Mouse (Mus musculus) hindbrain, postnatal 0 days (tissue): ENCODE measurements around the gene Zfy2. TPM values are rescaled to one million over a fixed set of nuclear protein-coding genes. Genes with fewer than 3 reads are reported as not detected.

ENCODE experiments used
- ATAC-seq: fragments of 200-750 bp; cut with Nextera tagmentation; 2 replicates; pipeline ENCODE4 v1.8.0; 2017; ENCODE audit warnings: mild to moderate bottlenecking, moderate TSS enrichment, moderate library complexity
- DNase-seq: peaks from one replicate; pipeline ENCODE4 v3.0.0-alpha.2; 2015; ENCODE audit warnings: low spot score
- H3K27ac ChIP-seq: fragments of 300-500 bp; sonication (generic); 2 replicates; pipeline ENCODE4 v1.5.1; 2014; ENCODE audit warnings: mild to moderate bottlenecking
- H3K27me3 ChIP-seq: fragments of 300-500 bp; sonication (generic); 2 replicates; pipeline ENCODE4 v1.6.1; 2014; ENCODE audit warnings: low read length, mixed read lengths; ENCODE audit not compliant: insufficient read depth
- H3K36me3 ChIP-seq: fragments of 300-500 bp; sonication (generic); 2 replicates; pipeline ENCODE4 v1.6.1; 2014; ENCODE audit warnings: low read length, mixed read lengths; ENCODE audit not compliant: insufficient read depth
- H3K4me1 ChIP-seq: fragments of 300-500 bp; sonication (generic); 2 replicates; pipeline ENCODE4 v1.6.1; 2014; ENCODE audit warnings: antibody characterized with exemption, low read length, mixed read lengths; ENCODE audit not compliant: insufficient read depth
- H3K4me2 ChIP-seq: fragments of 300-500 bp; sonication (generic); 2 replicates; pipeline ENCODE4 v1.6.1; 2014; ENCODE audit warnings: low read depth, mild to moderate bottlenecking, low read length, moderate library complexity, mixed read lengths
- H3K4me3 ChIP-seq: fragments of 300-500 bp; sonication (generic); 2 replicates; pipeline ENCODE4 v1.5.1; 2014; ENCODE audit warnings: low read length
- H3K9ac ChIP-seq: fragments of 300-500 bp; sonication (generic); replicated peaks from 2 replicates; pipeline ENCODE4 v1.6.1; 2014; ENCODE audit warnings: mild to moderate bottlenecking, low read length, moderate library complexity, mixed read lengths
- H3K9me3 ChIP-seq: fragments of 300-500 bp; sonication (generic); 2 replicates; pipeline ENCODE4 v1.6.1; 2016; ENCODE audit warnings: low read length, mixed read lengths
- CTCF ChIP-seq: IDR thresholded peaks from 2 replicates; pipeline ENCODE4 v1.5.1; 2016; ENCODE audit warnings: antibody characterized with exemption, control low read depth, low read depth
- WGBS: fragments of 180-500 bp; shearing (Covaris S2); extraction: QIAGEN DNeasy Blood & Tissue Kit; methylation state at CpG from one replicate; pipeline ENCODE4 v1.1.7; 2014; 5-methylcytosine and 5-hydroxymethylcytosine counted together
- polyA plus RNA-seq: library from polyadenylated mRNA; unstranded; fragments of >200 nt; fragmentation: Nextera tagmentation; extraction: Ambion mirVana; gene quantifications from 2 replicates; pipeline ENCODE4 v1.2.1, GENCODE M21; 2015
- total RNA-seq: library from RNA; depleted of rRNA; stranded (reverse); fragments of >200 nt; gene quantifications from 2 replicates; pipeline ENCODE4 v1.2.3, GENCODE M21; 2014; rRNA removed

The Zfy2 gene
- total RNA-seq (not detected in 2 replicates), polyA plus RNA-seq (not detected in 2 replicates)

DNA sequence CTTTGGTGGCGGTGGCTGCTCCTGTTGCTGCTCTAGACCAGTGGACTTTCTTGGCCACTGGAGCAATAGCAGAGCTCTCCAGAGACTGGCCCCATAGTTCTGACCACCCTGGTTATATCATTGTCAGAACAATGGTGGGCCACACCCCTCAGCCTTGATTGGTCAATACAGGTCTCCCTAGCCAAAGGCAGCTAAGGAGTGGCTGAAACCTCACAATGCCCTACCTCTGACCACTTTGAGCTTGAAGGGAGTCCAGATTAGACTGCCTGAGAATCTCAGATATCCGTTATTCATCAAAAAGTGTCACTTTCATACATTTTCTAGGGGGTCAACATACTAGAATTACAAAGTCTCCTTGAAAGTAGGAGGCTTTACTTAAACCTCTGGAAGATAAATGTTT is at the start of gene Zfy2:
Gene Zfy2, minus strand, starts transcription at position 101 of the 400 bp plus-strand sequence.
- no peak within 1 kb of the TSS for H3K9ac ChIP-seq
- H3K9me3 ChIP-seq, result no peaks in the 10 kb centered on the region
- no peak for DNase-seq
- no peaks in the 10 kb centered on the region for H3K27me3 ChIP-seq
- no peak within 1 kb of the TSS for H3K4me2 ChIP-seq
- TF ChIP-seq CTCF, result no peak
- no peaks in the 10 kb centered on the region for H3K4me1 ChIP-seq
- WGBS, result no CpG with 5 or more reads among the region's 2 CpGs
- H3K36me3 ChIP-seq, result no peaks in the 10 kb centered on the region
- no peak within 1 kb of the TSS for H3K27ac ChIP-seq
- ATAC-seq, result no peak
- no peak within 1 kb of the TSS for H3K4me3 ChIP-seq
